Mouse (Mus musculus) urinary bladder, postnatal 36 days (tissue): Measurements from ENCODE around the gene Rchy1.
"Not testable (repeated sequence)": the region's sequence is repeated elsewhere in the genome, so short reads cannot be mapped to it uniquely, and the experiment has no call there.

Experiments
- DNase-seq, 2 experiments: peaks; one replicate each; pipeline ENCODE4 v3.0.0; 2022; ENCODE audit warnings: low spot score in 2 of 2, mixed read lengths in 1 of 2

The Rchy1 gene

DNA sequence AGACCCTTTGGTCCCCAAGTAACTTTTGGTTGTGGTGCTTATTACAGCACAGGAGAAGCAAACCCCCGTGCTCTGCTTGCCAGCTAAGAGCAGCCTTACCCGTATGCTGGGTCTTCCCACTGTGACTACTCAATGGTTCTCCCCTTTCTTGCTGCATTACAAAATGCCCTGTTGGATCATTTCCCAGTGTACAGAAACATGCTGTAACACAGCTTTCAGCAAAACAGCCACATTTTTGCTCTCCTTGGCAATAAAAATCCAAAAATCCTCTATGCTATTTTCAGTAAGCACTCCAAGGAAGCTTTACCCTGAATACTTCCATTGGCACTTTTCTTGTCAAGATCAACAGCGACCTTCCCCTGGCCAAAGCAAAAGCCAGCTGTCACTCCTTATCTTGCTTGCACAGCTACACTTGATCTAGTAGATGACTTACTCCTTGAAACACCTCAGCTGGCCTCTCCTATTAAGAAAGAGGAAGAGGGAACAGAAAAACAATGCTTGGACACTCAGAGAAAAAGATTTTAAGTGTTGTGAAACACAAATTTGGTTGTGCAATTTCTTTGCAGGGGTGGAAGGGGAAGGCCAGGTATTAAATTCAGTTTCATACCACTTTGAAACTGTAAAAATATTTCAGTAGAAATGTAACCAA is 2.1 kb downstream of the Rchy1 start:
- DNase-seq: peak; percentile 5 to 12

DNA sequence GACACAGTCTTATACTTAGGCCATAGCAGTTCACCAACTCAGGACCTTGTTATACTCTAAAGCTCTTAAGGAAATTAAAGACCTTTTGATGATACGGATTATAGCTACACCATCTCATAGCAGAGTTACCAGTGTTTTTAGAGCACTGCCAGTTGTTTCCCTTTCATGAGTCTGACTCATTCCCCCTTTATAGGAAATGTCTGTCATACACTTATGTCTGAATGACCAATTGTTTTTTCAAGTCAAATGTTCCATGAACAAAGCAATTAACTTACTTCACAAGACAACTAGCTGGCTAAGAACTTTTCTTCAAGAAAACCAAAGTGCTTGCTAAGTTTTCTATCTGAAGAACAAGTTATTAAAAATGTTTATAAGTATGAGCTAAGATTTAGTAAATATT is 2.9 kb downstream of the Rchy1 start:
- DNase-seq: no peak

DNA sequence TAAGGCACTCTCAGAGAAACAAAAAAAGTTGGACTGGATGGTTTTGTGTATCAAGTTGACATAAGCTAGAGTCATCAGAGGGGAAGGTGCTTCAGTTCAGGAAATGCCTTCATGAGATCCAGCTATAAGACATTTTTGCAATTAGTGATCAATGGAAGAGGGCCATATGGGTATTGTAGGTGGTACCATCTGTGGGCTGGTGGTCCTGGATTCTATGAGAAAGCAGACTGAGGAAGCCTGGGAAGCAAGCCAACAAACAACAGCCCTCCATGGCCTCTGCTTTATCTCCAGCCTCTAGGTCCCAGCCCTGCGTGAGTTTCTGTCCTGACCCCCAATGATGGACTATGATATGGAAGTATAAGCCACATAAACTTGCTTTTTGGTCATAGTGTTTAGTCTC is 3.8 kb downstream of the Rchy1 start:
- DNase-seq: no peak

DNA sequence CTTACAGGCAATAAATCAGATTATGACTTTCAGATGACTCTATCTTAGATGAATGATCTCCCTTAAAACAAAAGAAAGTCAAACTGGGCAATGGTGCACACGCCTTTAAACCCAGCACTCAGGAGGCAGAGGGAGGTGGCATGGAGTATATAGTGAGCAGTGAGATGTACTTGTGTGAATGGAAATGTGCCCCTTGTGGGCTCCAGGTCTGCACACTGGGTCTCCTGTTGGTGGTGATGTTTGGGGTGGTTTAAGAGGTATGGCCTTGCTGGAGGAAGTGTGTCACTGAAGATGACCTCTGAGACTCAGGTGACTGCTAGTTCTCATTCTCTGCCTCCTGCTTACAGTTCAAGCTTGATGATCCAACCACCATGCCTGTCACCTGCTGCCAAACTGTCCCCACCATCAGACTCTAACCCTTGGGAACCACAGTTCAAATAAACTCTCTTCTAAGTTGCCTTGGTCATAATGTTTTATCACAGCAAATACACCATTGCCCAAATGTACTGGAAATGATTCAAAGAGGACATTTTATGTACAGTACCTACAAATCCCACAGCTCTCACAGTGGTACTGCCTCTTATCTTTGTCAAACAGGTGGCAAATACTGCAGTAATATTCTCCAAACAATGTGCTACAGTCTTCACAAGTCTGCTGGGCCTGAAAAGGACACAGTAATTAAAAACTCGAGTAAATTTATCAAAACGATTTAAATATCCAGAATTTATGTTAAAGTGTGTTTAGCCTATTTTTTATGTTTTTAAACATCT is 5.7 kb downstream of the Rchy1 start:
- no peak for DNase-seq

DNA sequence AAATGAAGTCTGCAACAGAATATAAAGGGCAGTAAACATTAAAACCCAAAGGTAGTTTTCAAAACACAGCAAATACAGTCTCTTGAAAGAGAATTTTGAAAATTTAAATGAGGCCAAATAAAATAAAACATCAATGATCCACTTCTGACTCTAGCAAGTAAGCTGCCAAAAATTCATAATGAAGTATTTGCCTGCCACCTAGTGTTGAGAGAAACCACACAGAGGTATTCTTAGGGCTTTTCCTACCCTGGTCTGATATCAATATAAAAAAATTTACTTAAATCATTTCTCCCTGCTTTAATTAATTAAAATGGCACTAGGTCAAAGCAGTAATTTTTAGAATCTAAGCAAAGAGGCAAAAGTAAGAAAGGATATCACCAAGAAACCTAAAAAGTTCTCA is 11.5 kb downstream of the Rchy1 start:
- DNase-seq: no peak

DNA sequence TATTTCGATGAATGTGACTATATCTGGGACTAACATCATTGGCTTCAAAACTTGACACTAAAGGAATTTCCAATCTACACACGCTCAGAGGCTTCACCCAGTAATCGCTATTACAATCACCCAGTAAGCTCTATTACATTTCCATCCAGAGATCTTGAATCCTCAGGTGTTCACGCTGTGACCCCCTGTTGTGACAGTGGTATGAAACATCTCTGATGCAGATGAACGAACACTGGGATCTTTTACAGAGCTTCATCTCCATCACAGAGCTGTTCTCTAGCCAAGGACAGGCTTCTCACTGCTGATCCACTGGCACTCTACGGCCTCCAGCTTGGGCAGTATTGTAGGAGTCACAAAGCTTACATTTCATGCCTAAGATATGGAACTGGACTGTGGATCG is 13.4 kb downstream of the Rchy1 start:
- no peak for DNase-seq

DNA sequence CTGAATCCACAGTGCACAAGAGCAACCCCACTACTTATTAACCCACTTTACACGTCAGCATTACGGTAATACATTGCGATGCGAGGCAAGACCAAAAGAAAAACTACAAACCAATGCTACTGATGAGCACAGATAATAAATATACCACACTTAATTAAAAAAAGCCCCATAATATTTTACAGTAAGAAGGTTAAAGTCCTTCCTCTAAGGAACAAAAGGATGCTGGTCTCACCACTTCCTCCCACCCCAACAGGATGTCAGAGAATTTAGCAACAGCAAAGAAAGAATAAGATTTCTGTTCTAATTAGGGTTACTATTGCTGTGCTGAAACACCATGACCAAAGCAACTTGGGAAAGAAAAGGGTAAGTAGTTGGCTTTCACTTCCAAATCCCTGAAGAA is 15.9 kb downstream of the Rchy1 start:
- DNase-seq: no peak

DNA sequence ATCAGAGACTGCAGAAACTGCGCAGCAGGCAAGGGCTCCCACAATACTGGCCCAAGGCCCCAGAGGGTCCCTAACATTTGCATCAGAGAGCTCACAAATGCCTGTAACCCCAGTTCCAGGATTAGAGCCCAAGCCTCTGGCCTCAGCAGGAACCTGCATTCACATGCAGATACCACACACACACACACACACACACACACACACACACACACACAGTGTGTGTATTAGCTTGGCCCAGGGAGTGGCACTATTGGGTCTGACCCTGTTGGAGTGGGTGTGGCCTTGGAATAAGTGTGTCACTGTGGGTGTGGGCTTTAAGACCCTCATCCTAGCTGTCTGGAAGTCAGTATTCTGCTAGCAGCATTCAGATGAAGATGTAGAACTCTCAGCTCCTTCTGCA is 17.3 kb downstream of the Rchy1 start:
- DNase-seq: not testable (repeated sequence)

DNA sequence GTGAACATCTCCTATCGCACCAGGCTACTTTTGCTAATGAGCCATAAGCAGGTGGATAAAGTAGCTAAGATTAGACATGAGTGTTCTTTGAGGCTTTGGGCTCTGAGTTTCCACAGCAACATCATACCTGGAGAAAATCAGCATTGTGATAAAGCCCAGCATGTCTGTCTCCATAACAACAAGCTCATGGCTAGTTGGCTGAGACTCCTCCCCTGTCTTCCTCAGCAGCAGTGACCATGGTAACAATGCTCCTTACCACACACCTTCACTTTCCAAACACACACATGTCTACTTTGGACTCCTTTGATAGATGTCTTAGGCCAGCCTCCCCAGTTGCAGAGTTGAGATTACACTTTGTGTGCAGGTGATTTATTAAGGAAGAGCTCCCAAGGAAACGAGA is 49.6 kb downstream of the Rchy1 start:
- no peak for DNase-seq

DNA sequence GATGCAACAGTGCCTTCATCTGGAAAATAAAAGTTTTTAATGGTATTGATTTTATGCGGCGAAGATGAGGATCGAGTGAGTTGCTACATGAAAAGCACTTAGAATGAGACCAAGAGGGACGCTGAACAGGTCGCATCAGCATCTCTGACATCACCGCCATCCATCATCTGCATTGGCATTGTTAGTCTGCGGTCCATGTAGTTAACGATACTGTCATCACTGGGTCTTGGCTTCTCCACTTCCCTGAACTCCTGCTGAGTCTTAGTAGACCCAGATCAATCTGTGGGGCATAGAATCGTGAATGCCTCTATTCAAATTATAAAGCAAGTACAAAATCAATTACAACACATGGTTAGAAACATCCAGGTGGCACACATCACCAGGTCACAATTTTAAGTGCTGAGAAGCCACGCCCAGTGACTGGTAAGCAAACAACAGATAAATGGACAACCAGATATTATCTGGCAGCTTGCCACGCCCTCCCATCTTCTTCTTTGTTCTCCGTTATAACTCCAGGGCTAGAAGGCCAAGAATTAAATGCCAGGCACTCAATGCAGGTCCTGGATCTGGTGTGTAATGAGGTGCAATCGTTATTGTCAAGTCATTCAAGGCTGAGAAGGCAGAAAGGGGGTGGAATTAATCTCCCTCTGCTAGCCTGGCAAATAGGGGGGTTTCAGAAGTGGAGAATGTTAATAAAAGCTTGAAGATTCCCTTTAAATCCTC is 51.3 kb downstream of the Rchy1 start:
- DNase-seq: no peak

DNA sequence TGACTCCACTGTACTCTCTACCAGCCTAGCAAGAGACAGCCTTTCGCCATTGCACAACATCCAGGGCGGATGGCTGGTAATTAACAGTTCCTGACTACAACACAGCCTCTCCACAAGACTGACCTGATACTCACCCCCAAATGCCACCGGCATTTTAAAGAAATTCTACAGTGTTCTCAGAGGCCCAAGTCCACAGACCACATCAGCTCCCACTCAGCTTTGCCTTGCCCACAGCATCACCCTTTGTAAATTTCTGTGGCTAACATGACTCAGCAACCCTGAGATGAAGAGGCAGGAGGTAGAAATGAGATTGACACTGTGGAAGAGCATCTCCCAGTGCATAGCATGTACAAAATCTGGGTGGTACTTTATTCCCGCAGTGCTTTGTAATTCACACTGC is 52.3 kb downstream of the Rchy1 start:
- DNase-seq: no peak

DNA sequence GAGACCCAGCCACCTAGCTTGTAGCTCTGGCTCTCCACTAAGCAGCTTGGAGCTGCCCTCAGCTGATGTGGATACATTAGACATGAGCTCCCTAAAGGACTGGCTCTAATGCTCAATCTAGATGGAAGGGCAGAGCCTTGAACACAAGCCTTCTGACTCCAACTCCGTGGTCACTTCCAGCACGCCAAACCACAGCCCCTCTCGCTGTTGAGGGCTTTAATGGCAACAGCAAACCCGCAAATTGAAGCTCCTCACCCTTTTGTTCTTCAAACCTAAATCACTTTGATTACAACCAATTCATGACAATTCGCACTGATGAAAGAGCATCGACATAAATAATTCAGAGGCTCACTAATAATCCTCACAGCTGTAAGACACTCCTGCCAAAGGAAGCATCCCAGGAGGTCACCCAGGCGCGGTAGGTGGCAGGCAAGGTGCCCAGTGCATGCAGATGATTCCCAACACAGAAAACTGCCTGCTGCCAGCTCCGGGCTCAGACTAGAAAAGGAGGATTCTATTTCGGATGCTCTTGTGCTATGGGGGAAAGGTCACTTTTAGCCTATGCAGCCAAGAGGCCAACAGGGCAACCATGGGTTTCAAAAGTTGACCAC is 53.8 kb downstream of the Rchy1 start:
- DNase-seq: no peak
